Mouse (Mus musculus) granulocyte monocyte progenitor cell, adult 5-6 weeks (primary cell): ENCODE results near the gene Hibadh. TPM values are rescaled to one million over a fixed set of nuclear protein-coding genes. Genes with fewer than 3 reads are reported as not detected.
"Not testable (repeated sequence)": the region's sequence is repeated elsewhere in the genome, so short reads cannot be mapped to it uniquely, and the experiment has no call there.

Experiments used
- ATAC-seq: replicated peaks from 2 replicates; pipeline ENCODE4 v1.8.0; 2016; ENCODE audit warnings: mild to moderate bottlenecking, moderate TSS enrichment, inconsistent platforms; ENCODE audit not compliant: poor library complexity, severe bottlenecking
- total RNA-seq, 2 experiments: library from RNA; stranded (forward) in 1 of 2; stranded (reverse) in 1 of 2; fragments of 200-712, 200-1000 nt in 1 of 2; fragments of >200 nt in 1 of 2; fragmentation: Nextera tagmentation in 1 of 2; gene quantifications; 2 replicates each; pipeline ENCODE4 v1.2.3; 2014 to 2017

The Hibadh gene
- 70.8 and 77.4 TPM in 2 replicates for total RNA-seq (2014; fragmentation: Nextera tagmentation)
- total RNA-seq (2017) = 54.5 and 56.2 TPM in 2 replicates

DNA sequence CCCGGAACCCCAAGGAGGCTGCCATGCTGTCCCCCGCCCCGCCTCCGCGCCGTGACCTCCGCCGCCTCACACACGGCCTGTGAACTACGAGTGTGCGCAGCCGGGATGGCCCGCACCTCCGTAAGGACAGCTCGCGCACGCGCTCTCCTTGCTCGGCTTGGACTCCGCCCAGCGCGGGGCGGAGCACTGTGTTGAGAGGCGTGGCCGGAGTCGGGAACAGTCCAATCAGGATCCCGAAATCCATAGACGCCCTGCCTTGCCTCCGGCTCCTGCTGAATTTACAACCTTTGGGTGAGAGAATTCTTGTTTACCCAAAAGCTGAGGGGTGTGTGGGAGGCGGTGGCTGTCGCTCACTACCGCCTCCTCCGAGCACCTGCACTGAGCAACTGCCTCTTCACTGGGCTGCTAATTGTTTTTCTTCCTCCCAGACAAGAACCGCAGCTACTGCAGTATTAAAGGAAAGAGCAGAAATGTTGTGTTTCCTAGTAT, at the start of gene Hibadh:
Hibadh (minus strand) TSS at position 166 of the 489 bp plus-strand sequence.
- peak; percentile 97 for ATAC-seq

DNA sequence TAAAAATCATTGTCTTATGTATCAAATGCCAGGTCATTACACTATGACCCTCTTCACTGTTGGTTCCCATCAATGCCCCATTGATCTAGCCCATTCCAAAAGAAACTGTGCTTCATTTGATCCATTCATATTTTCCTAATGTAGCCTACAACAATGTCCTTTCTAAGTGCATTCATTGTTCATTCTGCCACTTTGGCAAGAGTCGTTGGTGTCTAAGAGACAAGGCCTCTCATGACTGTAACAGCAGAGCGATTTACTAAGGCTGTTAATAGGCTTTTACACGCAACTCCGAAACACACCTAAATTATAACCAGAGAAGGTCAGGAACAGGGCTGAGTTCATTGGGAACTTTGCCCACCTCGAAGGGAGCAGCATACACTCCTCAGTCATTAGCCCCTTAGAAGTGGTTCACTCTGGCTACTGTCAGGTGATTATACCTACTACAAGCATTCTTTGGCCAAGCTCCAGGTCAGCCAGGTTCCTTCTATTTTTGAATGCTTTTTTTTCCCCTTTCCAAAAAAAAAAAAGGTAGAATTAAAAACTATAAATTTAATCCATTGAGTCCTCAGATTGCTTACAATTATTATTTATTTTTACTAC, 46.8 kb upstream of the Hibadh start:
- ATAC-seq = no peak

DNA sequence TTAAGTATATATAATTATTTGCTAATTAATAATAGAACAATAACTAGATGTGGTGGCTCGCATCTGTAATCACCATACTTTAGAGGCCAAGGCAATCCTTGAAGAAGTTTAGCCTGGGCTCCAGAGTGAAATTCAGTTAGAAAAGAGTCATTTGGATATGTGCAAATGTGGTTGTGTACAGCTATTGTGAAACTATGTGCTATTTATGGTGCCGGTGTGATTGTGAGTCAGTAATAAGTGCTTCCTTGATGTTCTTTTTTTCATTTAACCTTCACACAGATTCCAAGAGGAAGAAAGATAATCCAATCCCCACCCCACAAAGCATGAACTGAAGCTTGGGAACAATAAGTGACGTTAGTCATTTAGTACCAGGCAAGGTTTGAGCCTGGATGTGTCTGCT, 42.4 kb upstream of the Hibadh start:
- 0 out of 2 replicates have a peak, but pooled peaks have one; percentile 33 for ATAC-seq

GRCm38 (mm10) chr6:52681847-52682485, 41.8 kb upstream of the Hibadh start:
- no peak for ATAC-seq

DNA sequence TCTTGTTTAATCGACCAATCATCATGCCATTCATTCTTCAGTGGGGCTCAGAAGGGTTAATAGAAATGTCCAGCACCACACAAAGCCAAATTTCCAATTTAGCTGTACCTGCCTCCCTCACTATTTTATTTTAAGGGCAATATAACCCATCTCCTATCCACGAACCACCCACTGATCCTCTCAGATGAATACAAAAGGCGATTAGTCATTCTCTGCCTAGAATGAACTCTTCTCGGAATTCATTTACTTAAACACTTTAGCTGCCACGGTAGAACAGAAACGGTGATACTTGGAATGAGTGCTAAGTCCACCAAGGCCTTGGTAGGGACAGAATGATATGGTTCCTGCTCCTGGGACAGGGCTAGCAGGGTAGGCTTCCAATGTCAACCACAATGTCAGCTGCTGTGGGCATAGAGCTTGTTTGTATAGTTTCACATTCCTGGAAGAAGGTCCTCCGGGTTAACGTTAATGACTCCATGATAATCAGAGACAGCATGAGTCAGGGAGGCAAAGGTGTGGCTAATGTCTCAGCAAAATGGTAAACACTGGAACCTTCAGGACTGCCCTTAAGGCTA, 40.4 kb upstream of the Hibadh start:
- ATAC-seq = no peak

DNA sequence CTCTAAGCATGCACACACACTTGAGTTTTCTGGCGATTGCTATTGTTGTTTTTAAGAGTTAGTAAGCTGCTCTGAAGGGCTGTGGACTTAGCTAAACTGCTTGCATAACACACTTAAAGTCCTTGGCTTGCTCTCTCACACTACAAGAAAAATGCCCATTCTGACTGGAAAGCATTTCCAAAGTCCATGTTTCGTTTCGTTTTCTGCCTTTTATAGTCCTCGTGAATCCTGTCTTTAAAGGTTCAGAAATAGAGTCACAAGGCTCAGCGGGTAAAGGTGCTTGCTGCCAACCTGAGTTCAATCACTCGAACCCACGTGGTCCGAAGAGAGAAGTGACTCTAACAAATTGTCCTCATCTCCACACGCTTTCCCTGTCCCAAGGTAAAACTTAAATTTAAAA, 39.4 kb upstream of the Hibadh start:
- no peak for ATAC-seq

DNA sequence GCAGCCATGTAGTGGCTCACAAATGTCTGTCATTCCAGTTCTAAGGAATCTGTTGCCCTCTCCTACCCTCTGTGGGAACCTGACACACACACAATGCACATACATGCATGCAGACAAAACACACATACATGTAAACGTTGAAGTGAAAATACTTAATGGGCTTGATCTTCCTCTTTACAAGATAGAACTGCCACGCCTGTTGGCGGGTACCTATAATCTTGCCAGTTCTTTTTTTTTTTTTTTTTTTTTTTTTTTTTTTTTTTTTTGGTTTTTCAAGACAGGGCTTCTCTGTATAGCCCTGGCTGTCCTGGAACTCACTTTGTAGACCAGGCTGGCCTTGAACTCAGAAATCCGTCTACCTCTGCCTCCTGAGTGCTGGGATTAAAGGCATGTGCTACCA, 37.3 kb upstream of the Hibadh start:
- ATAC-seq = not testable (repeated sequence)

- ATAC-seq = peak; percentile 55
Observed at GRCm38 (mm10) chr6:52675222-52675921, 35.2 kb upstream of the Hibadh start.

- no peak for ATAC-seq
Observed at GRCm38 (mm10) chr6:52674541-52674940, 34.4 kb upstream of the Hibadh start.

- ATAC-seq = no peak
Observed at GRCm38 (mm10) chr6:52673706-52674105, 33.5 kb upstream of the Hibadh start.

DNA sequence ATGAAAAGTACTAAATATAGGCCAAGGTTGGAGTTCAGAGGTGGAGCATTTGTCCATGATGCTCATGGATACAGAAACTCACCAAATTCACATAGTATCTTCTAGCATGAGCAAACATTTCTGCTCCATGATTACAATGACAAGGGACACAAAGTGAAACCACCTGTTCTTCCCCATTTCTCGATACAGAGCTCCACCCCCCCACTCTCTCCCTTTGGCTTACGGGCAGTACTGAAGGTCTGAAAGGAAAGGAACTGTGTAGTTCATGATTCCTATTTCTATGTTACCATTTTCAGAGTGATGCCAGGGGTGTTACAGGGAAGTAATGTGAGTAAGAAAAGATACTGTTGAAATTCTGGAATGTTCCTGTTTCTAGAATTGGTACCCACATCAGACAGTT, 32.4 kb upstream of the Hibadh start:
- peak; percentile 82 for ATAC-seq

GRCm38 (mm10) chr6:52671791-52672190, 31.6 kb upstream of the Hibadh start:
- no peak for ATAC-seq

- not testable (repeated sequence) for ATAC-seq
Observed at GRCm38 (mm10) chr6:52669878-52670277, 29.7 kb upstream of the Hibadh start.

DNA sequence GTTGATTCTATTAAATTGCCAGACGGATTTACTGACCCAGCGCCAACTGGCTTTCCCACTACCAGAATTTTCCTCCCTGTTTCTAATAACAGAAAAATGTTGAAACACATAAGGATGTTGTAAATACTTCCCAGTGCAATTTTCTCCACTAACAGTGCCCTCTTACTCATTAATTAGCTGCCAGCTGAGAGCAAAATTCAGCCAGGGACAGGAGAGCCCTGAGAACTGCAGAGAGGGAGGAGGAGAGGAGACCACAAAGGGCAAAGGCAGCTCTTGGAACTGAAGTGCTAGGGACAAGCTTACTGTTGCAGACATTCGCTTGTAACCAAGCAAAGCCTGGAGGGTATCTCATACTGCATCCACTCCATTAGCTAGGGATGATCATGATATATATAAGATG, 27.5 kb upstream of the Hibadh start:
- no peak for ATAC-seq

DNA sequence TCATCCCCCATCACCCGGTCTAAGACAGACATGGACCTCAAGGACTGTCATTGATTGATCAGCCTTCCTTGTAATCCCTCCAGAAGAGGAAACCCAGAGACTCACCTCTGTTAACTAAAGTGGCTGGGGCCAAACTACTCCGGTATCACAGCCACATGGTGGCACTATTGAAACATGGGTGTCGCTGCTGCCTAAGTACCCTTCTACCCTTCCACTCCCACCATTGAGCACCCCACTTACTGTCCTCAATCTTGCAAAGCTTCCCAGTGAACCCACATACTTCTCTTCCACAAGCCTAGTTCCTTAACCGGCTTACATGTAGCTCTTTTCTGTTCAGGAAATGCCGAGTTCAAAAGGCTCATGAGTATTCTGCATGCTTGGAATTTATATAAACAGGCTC, 22.8 kb upstream of the Hibadh start:
- peak; percentile 63 for ATAC-seq

DNA sequence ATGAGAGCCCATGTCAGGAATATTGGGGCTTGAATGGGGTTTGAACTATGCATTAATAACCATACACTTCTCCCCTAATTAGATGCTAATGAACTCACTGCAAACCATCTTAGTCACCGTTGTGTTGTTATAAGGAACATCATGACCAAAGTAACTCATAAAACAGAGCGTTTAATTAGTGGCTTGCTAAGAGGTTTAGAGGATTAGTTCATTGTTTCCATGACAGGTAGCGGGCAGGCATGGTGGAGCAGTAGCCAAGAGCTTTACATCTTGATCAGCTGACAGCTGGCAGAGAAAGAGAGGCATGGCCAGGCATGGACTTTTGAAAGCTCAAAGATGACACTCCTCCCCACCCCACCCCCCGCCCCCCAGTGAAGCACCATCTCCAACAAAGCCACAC, 15.1 kb upstream of the Hibadh start:
- ATAC-seq = no peak

DNA sequence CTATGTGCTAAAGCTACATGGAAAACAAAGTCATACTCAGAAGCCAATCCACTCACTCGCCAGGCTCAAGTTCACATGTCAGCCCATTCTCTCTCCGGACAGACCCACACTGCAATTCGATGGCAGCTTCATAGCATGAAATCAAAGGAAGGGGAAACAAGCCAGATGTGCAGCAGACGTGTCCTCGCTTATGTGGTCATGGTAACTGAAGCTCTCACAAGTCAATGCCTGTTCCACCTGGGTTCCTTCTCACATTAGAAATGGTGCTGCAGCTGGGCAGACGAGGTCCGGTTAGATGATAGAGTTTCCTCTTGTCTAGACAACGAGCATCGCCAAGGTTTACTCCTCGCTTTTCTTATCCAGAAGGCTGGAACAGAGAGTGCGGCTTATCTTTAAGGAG, 8.6 kb upstream of the Hibadh start:
- ATAC-seq = no peak

- no peak for ATAC-seq
Observed at GRCm38 (mm10) chr6:52648031-52648430, 7.8 kb upstream of the Hibadh start.

DNA sequence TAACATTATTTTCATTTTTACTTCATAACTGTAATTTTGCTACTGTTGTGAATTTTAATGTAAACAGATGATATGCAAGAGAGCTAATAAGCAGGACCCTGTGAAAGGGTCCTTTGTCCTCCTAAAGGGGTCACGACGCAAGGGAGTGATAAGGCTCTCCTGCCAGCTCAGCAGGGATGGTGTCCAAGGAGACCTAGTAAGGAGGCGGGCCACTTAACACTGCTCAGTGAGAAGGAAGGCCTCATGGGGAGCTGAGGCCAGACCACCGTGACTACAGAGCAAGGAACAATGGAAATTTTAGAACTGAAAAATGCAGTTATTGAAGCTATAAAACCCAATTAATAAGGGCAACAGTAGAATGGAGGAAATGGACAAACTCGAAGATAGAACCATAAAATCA, 5.7 kb upstream of the Hibadh start:
- no peak for ATAC-seq

DNA sequence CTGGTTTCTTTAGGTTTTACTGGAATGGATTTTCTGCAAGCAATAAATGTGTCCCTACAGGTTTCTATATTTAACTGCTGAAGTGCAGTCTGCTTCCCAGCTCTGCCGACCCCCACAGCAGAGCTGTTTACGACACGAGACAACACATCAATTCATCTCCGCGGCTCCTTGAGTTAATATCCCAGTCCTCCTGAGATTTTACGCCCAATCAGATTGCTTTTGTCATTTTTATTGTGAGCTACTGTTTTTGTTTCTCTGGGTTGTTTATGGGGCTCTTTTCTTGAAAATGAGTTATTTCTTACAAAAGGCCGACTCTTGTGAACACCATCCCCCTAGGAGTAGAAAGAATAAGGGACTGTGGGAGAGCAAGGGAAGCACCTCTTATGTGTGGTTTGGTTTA, 2.0 kb upstream of the Hibadh start:
- ATAC-seq = no peak

DNA sequence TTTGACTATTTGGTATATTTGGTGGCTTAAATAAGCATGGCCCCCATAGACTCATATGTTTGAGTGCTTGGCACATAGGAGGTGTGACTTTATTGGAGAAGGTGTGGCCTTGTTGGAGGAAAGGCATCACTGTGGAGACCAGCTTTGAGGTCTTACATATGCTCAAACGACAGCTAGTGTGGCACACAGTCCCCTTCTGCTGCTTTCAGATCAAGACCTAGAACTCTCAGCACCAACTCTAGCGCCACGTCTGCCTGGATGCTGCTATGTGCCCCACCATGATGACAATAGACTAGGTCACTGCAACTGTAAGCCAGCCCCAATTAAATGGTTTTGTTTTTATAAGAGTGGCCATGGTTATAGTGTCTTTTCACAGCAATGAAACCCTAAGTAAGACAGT, 887 bp upstream of the Hibadh start:
- no peak for ATAC-seq
